Mouse (Mus musculus) midbrain, postnatal 0 days (tissue): Measurements from ENCODE around the gene Rassf8. TPM values are rescaled to one million over a fixed set of nuclear protein-coding genes. Genes with fewer than 3 reads are reported as not detected.

Experiments used
- ATAC-seq: fragments of 200-750 bp; cut with Nextera tagmentation; 2 replicates; pipeline ENCODE4 v1.8.0; 2017; ENCODE audit warnings: moderate number of reproducible peaks, mild to moderate bottlenecking, moderate TSS enrichment, moderate library complexity; ENCODE audit not compliant: low FRiP score
- DNase-seq: peaks from one replicate; pipeline ENCODE4 v3.0.0-alpha.2; 2015; ENCODE audit warnings: low spot score
- H3K27ac ChIP-seq: fragments of 300-500 bp; sonication (generic); 2 replicates; pipeline ENCODE4 v1.5.1; 2014; ENCODE audit warnings: low read depth, mild to moderate bottlenecking, low read length, mixed read lengths
- H3K27me3 ChIP-seq: fragments of 300-500 bp; sonication (generic); 2 replicates; pipeline ENCODE4 v1.6.1; 2014; ENCODE audit warnings: low read length, control low read depth, mixed read lengths; ENCODE audit not compliant: insufficient read depth
- H3K36me3 ChIP-seq: fragments of 300-500 bp; sonication (generic); 2 replicates; pipeline ENCODE4 v1.6.1; 2014; ENCODE audit warnings: low read length, control low read depth, mixed read lengths; ENCODE audit not compliant: insufficient read depth
- H3K4me1 ChIP-seq: fragments of 300-500 bp; sonication (generic); 2 replicates; pipeline ENCODE4 v1.6.1; 2014; ENCODE audit warnings: mild to moderate bottlenecking, control low read depth, antibody characterized with exemption, low read length, mixed read lengths; ENCODE audit not compliant: insufficient read depth
- H3K4me2 ChIP-seq: fragments of 300-500 bp; sonication (generic); 2 replicates; pipeline ENCODE4 v1.6.1; 2014; ENCODE audit warnings: low read depth, mild to moderate bottlenecking, low read length, mixed read lengths; ENCODE audit not compliant: poor library complexity, severe bottlenecking
- H3K4me3 ChIP-seq: fragments of 300-500 bp; sonication (generic); 2 replicates; pipeline ENCODE4 v1.5.1; 2014; ENCODE audit warnings: low read depth, mild to moderate bottlenecking, low read length, moderate library complexity
- H3K9ac ChIP-seq: fragments of 300-500 bp; sonication (generic); replicated peaks from 2 replicates; pipeline ENCODE4 v1.6.1; 2014; ENCODE audit warnings: mild to moderate bottlenecking, low read length, moderate library complexity, mixed read lengths; ENCODE audit not compliant: poor library complexity, severe bottlenecking
- H3K9me3 ChIP-seq: fragments of 300-500 bp; sonication (generic); 2 replicates; pipeline ENCODE4 v1.6.1; 2016; ENCODE audit warnings: low read length, control low read depth
- CTCF ChIP-seq: IDR thresholded peaks from 2 replicates; pipeline ENCODE4 v1.5.1; 2016; ENCODE audit warnings: antibody characterized with exemption, mild to moderate bottlenecking
- WGBS: fragments of 180-500 bp; shearing (Covaris S2); extraction: QIAGEN DNeasy Blood & Tissue Kit; methylation state at CpG from one replicate; pipeline ENCODE4 v1.1.7; 2014; 5-methylcytosine and 5-hydroxymethylcytosine counted together
- polyA plus RNA-seq: library from polyadenylated mRNA; unstranded; fragments of >200 nt; fragmentation: Nextera tagmentation; extraction: Ambion mirVana; gene quantifications from 2 replicates; pipeline ENCODE4 v1.2.1, GENCODE M21; 2015
- total RNA-seq: library from RNA; depleted of rRNA; stranded (reverse); fragments of >200 nt; gene quantifications from 2 replicates; pipeline ENCODE4 v1.2.3, GENCODE M21; 2014

Gene Rassf8
- total and polyA plus RNA-seq, 2 experiments from 2014 or later = 5.6 to 16.3 TPM

GRCm38 (mm10) chr6:145810015-145810414 is 63.5 kb downstream of the Rassf8 start:
- DNase-seq (no peak), ATAC-seq (no peak)
- no peak overlapping the region for H3K9ac ChIP-seq
- 83% methylated on average over 6 of the region's 6 CpGs for WGBS
- no peaks in the 10 kb centered on the region for H3K9me3 ChIP-seq
- TF ChIP-seq CTCF = no peak
- no peaks in the 10 kb centered on the region for H3K27me3 ChIP-seq
- no peak overlapping the region for H3K27ac ChIP-seq
- H3K4me3 ChIP-seq = no peak overlapping the region
- no peaks in the 10 kb centered on the region for H3K4me1 ChIP-seq
- H3K4me2 ChIP-seq = no peak overlapping the region
- H3K36me3 ChIP-seq = no peaks in the 10 kb centered on the region

- 96% methylated on average over 1 of the region's 1 CpGs for WGBS
- DNase-seq (no peak), ATAC-seq (no peak)
- Histone ChIP-seq H3K4me3 (no peak overlapping the region), H3K4me1 (no peaks in the 10 kb centered on the region), H3K9me3 (no peaks in the 10 kb centered on the region), H3K36me3 (no peaks in the 10 kb centered on the region), H3K4me2 (no peak overlapping the region), H3K27me3 (no peaks in the 10 kb centered on the region), H3K27ac (no peak overlapping the region), H3K9ac (no peak overlapping the region)
- no peak for TF ChIP-seq CTCF
Observed at GRCm38 (mm10) chr6:145811174-145811573, 64.6 kb downstream of the Rassf8 start.

GRCm38 (mm10) chr6:145815200-145815599 is 68.7 kb downstream of the Rassf8 start:
- H3K36me3 ChIP-seq = no peaks in the 10 kb centered on the region
- H3K4me1 ChIP-seq = no peaks in the 10 kb centered on the region
- TF ChIP-seq CTCF = peak; percentile 50
- H3K9me3 ChIP-seq = no peaks in the 10 kb centered on the region
- WGBS = 37% methylated on average over 15 of the region's 15 CpGs
- no peak overlapping the region for H3K4me3 ChIP-seq
- no peak overlapping the region for H3K27ac ChIP-seq
- H3K9ac ChIP-seq = no peak overlapping the region
- peak; percentile 19 for DNase-seq
- H3K27me3 ChIP-seq = no peaks in the 10 kb centered on the region
- ATAC-seq = no peak
- H3K4me2 ChIP-seq = no peak overlapping the region

- Histone ChIP-seq H3K9me3 (no peaks in the 10 kb centered on the region), H3K4me1 (no peaks in the 10 kb centered on the region), H3K4me3 (no peak overlapping the region), H3K9ac (no peak overlapping the region), H3K27ac (no peak overlapping the region), H3K4me2 (no peak overlapping the region), H3K36me3 (no peaks in the 10 kb centered on the region), H3K27me3 (no peaks in the 10 kb centered on the region)
- no peak for DNase-seq
- ATAC-seq = no peak
- 87% methylated on average over 9 of the region's 9 CpGs for WGBS
- no peak for TF ChIP-seq CTCF
Observed at GRCm38 (mm10) chr6:145819151-145819550, 72.6 kb downstream of the Rassf8 start.

GRCm38 (mm10) chr6:145822218-145822617 is 75.7 kb downstream of the Rassf8 start:
- Histone ChIP-seq H3K4me3 (no peak overlapping the region), H3K4me1 (no peaks in the 10 kb centered on the region), H3K9me3 (no peaks in the 10 kb centered on the region), H3K4me2 (no peak overlapping the region), H3K36me3 (no peaks in the 10 kb centered on the region), H3K27ac (no peak overlapping the region), H3K9ac (no peak overlapping the region), H3K27me3 (no peaks in the 10 kb centered on the region)
- ATAC-seq = no peak
- no peak for TF ChIP-seq CTCF
- DNase-seq = no peak
- 72% methylated on average over 5 of the region's 5 CpGs for WGBS

GRCm38 (mm10) chr6:145823103-145823502 is 76.6 kb downstream of the Rassf8 start:
- TF ChIP-seq CTCF = no peak
- WGBS = 37% methylated on average over 6 of the region's 6 CpGs
- peak; percentile 72; the same call in 1 of the 2 replicates for ATAC-seq

More at GRCm38 (mm10) chr6:145823103-145823502, 76.6 kb downstream of the Rassf8 start:
- peak; percentile 20 for DNase-seq
- no peak overlapping the region for H3K27ac ChIP-seq
- H3K9me3 ChIP-seq = no peaks in the 10 kb centered on the region
- H3K4me3 ChIP-seq = no peak overlapping the region
- H3K4me2 ChIP-seq = no peak overlapping the region
- H3K36me3 ChIP-seq = no peaks in the 10 kb centered on the region
- H3K9ac ChIP-seq = no peak overlapping the region
- H3K4me1 ChIP-seq = no peaks in the 10 kb centered on the region
- H3K27me3 ChIP-seq = no peaks in the 10 kb centered on the region
